Mouse (Mus musculus) kidney, embryonic 14.5 days (tissue): Measurements from ENCODE around the gene Gm8267. TPM values are rescaled to one million over a fixed set of nuclear protein-coding genes. Genes with fewer than 3 reads are reported as not detected.
"Not testable (repeated sequence)": the region's sequence is repeated elsewhere in the genome, so short reads cannot be mapped to it uniquely, and the experiment has no call there.

ENCODE experiments used
- ATAC-seq: fragments of 200-750 bp; cut with Nextera tagmentation; 2 replicates; pipeline ENCODE4 v1.8.0; 2017; ENCODE audit warnings: moderate number of reproducible peaks, mild to moderate bottlenecking, moderate TSS enrichment, moderate library complexity; ENCODE audit not compliant: low FRiP score, low TSS enrichment
- H3K27ac ChIP-seq: fragments of 300-500 bp; sonication (generic); 2 replicates; pipeline ENCODE4 v1.5.1; 2014; ENCODE audit warnings: low read depth, mild to moderate bottlenecking, low read length, moderate library complexity, mixed read lengths
- H3K27me3 ChIP-seq: fragments of 300-500 bp; sonication (generic); 2 replicates; pipeline ENCODE4 v1.6.1; 2014; ENCODE audit warnings: mild to moderate bottlenecking, low read length; ENCODE audit not compliant: control insufficient read depth, insufficient read depth
- H3K36me3 ChIP-seq: fragments of 300-500 bp; sonication (generic); 2 replicates; pipeline ENCODE4 v1.6.1; 2014; ENCODE audit warnings: low read length, mixed read lengths; ENCODE audit not compliant: control insufficient read depth, insufficient read depth
- H3K4me1 ChIP-seq: fragments of 300-500 bp; sonication (generic); 2 replicates; pipeline ENCODE4 v1.6.1; 2014; ENCODE audit warnings: low read length, mixed read lengths; ENCODE audit not compliant: control insufficient read depth, insufficient read depth
- H3K4me2 ChIP-seq: fragments of 300-500 bp; sonication (generic); replicated peaks from 2 replicates; pipeline ENCODE4 v1.6.1; 2014; ENCODE audit warnings: low read depth, mild to moderate bottlenecking, low read length
- H3K4me3 ChIP-seq: fragments of 300-500 bp; sonication (generic); 2 replicates; pipeline ENCODE4 v1.5.1; 2014; ENCODE audit warnings: mild to moderate bottlenecking, low read length
- H3K9ac ChIP-seq: fragments of 300-500 bp; sonication (generic); 2 replicates; pipeline ENCODE4 v1.6.1; 2014; ENCODE audit warnings: low read depth, mild to moderate bottlenecking, low read length, moderate library complexity
- H3K9me3 ChIP-seq: fragments of 300-500 bp; sonication (generic); 2 replicates; pipeline ENCODE4 v1.6.1; 2016; ENCODE audit warnings: low read length; ENCODE audit not compliant: control insufficient read depth
- WGBS: fragments of 180-500 bp; shearing (Covaris S2); extraction: QIAGEN DNeasy Blood & Tissue Kit; methylation state at CpG from one replicate; pipeline ENCODE4 v1.1.7; 2014; 5-methylcytosine and 5-hydroxymethylcytosine counted together
- polyA plus RNA-seq: library from polyadenylated mRNA; unstranded; fragments of >200 nt; fragmentation: Nextera tagmentation; extraction: Ambion mirVana; gene quantifications from 2 replicates; pipeline ENCODE4 v1.2.1, GENCODE M21; 2014

Gm8267 gene
- not detected in 2 replicates for polyA plus RNA-seq

DNA sequence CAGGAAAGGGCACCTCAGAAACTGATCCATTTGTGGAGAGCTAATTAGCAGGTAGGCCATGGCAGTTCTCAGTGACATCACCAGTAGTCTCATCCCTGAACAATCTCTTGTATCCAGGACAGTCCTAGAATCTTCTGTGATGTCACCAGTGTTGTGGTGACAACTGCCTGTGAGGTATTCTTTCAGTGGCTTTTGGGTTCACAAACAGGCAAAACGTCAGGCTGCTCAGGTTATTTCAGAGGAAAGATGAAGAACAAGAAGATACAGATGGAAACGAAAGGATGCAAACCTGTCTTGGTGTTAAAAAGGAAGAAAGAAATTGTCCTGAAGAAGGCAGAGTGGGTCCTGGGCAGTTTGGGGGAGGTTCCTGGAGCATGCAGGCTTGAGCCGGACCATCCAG, at the start of gene Gm8267:
TSS of gene Gm8267 (minus strand) at position 101 of the 400 bp plus-strand sequence.
- Histone ChIP-seq H3K27ac (no peak within 1 kb of the TSS), H3K4me1 (no peaks in the 10 kb centered on the region), H3K4me2 (no peak within 1 kb of the TSS), H3K36me3 (no peaks in the 10 kb centered on the region), H3K9ac (no peak within 1 kb of the TSS), H3K9me3 (no peaks in the 10 kb centered on the region), H3K27me3 (no peaks in the 10 kb centered on the region), H3K4me3 (no peak within 1 kb of the TSS)
- ATAC-seq = no peak
- WGBS = 85% methylated on average over 3 of the region's 3 CpGs

DNA sequence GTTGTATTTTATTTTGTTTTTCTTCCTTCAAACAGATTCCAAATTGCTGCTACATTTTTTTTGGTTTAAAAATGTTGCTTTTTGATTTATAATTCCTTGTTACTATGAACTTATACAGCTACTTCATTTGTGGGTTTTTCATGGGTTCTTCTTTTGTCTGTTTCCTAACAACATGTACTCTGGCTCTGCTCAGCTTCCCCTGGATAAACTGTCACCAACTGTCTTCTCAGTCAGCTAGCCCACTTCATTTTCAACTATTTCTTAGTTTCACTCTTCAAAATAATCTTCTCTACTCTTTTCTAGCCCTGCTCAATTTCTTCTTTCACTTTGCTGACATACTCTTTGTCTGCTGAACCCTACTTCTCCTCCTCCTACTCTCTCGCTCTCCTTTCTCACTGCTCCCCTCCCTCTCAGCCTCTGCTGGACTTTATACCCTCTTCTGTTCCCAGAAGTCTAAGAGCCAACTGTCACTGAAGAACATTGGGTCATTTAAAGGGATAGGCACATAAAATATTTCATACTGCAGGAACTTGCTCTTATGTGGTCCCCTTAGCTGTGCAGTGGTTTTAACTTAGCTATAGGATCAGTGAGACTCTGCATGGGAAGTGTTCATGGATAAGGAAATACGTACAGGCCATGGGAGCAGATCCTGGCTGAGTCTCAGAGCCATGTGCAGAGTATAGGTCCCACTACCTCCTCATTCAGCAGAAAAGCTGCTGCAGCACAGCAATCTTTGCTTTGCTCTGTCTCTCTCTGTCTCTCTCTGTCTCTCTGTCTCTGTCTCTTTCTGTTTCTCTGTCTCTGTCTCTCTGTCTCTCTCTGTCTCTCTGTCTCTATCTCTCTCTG, 39.6 kb upstream of the Gm8267 start:
- H3K9me3 ChIP-seq, H3K9ac ChIP-seq, H3K27me3 ChIP-seq, H3K4me1 ChIP-seq, H3K36me3 ChIP-seq, H3K27ac ChIP-seq, H3K4me2 ChIP-seq, ATAC-seq, H3K4me3 ChIP-seq: not testable (repeated sequence)
- WGBS = 61% methylated on average over 2 of the region's 2 CpGs

DNA sequence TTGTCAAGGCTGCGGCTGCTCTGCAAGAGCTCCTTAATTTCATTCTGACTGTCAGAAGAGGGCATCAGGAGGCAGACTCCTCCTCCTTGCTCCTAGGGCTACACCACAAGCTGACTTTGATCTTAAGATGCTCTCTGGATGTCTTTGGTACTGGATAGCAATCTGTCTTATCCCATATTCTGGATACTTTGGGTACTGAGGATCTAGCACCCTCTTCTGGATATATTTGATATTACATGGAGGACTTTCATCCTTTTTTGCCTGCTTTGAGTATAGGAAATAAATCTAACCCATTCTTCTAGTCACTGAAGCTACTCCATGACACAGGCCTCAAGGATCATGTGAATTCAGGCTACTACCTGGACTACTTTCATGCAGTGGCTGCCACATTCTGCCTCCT, 7.4 kb downstream of the Gm8267 start:
- not testable (repeated sequence) for H3K36me3 ChIP-seq, H3K27ac ChIP-seq, H3K4me3 ChIP-seq, ATAC-seq, H3K9ac ChIP-seq, H3K4me1 ChIP-seq, H3K4me2 ChIP-seq, H3K27me3 ChIP-seq, H3K9me3 ChIP-seq
- WGBS = 78% methylated on average over 1 of the region's 1 CpGs

DNA sequence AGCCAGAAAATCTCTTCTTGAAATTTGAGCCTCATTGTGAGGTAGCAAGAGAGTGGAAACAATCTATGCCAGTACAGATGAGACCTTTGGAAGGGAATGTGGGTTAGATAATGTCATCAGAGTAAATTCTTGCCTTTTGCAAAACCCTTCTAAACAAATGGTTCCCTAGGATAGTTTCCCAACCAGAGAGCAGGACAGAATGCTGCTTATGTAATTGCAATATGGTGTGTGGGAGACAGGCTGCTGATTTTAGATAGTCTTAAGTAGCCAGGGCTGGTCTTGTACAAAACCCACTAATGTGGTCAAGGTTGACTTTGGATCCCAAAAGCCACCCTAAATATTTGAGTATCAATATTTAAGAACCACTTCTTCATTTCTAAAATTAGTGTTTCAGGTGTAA, 19.4 kb downstream of the Gm8267 start:
- not testable (repeated sequence) for H3K27me3 ChIP-seq, H3K4me1 ChIP-seq, H3K9ac ChIP-seq, H3K4me3 ChIP-seq, ATAC-seq, H3K9me3 ChIP-seq, H3K27ac ChIP-seq, H3K36me3 ChIP-seq, H3K4me2 ChIP-seq

DNA sequence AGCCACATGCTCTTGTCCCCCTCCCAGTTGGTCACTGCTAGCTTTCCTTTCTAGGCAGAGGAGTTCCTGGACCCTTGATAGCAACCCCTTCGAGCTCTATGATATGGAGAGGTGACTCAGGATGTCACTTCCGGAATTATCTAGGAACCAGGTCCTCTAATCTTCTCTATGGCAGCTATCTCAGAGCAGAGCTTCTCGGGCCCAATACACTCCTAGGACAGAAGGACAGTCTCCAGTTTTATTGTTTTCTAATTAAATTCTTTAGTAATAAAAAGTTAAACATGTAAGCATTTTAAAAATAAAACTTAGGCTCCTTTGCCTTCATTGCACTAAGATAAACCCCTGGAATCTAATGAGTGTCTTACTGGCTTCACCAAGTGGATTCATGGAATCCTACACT, 43.8 kb downstream of the Gm8267 start, which contains the start of gene Gm8257:
TSS of gene Gm8257 (minus strand) at position 101 of the 400 bp plus-strand sequence.
- 91% methylated on average over 3 of the region's 3 CpGs for WGBS
- not testable (repeated sequence) for H3K9me3 ChIP-seq, H3K36me3 ChIP-seq, H3K9ac ChIP-seq, H3K4me1 ChIP-seq, H3K4me3 ChIP-seq, ATAC-seq, H3K27me3 ChIP-seq, H3K4me2 ChIP-seq, H3K27ac ChIP-seq

Other genes starting within 250 kb of the Gm8267 start
- not detected in 2 replicates for gene Gm17093, start 232.1 kb downstream of the Gm8267 start, polyA plus RNA-seq
- gene Gm8247, start 167.2 kb downstream of the Gm8267 start, polyA plus RNA-seq = not detected in 2 replicates
- not detected in 2 replicates for gene Gm5624, start 122.4 kb downstream of the Gm8267 start, polyA plus RNA-seq
- gene Gm8257, start 43.9 kb downstream of the Gm8267 start, polyA plus RNA-seq = not detected in 2 replicates
- gene Ptgdr, start 109.0 kb upstream of the Gm8267 start, polyA plus RNA-seq = not detected in 2 replicates
- gene Ptger2, start 237.9 kb upstream of the Gm8267 start, polyA plus RNA-seq = 0.37 and 0.42 TPM in 2 replicates